Mouse (Mus musculus) urinary bladder, adult 2 months (tissue): ENCODE results near the gene Best2. TPM values are rescaled to one million over a fixed set of nuclear protein-coding genes. Genes with fewer than 3 reads are reported as not detected.

Experiments
- DNase-seq: peaks from one replicate; pipeline ENCODE4 v3.0.0; 2022; ENCODE audit warnings: low spot score
- polyA plus RNA-seq: library from polyadenylated mRNA; depleted of rRNA; stranded (reverse); fragments of >200 nt; gene quantifications from 2 replicates; pipeline ENCODE4 v1.2.3, GENCODE M21; 2012; rRNA removed

Gene Best2
- polyA plus RNA-seq, result 0.04 TPM in 1 of 2 replicates, not detected in the other

- no peak for DNase-seq
Measured at GRCm38 (mm10) chr8:85014431-85014830, at the start of gene Best2. Best2 (minus strand) TSS chr8:85014531.

- DNase-seq, result no peak
Measured at GRCm38 (mm10) chr8:85062603-85063002, 48.3 kb upstream of the Best2 start.

GRCm38 (mm10) chr8:85059879-85060616 is 45.7 kb upstream of the Best2 start, which contains the start of gene Fbxw9:
Fbxw9 (plus strand) TSS chr8:85060055.
- peak; percentile 64 for DNase-seq

DNA sequence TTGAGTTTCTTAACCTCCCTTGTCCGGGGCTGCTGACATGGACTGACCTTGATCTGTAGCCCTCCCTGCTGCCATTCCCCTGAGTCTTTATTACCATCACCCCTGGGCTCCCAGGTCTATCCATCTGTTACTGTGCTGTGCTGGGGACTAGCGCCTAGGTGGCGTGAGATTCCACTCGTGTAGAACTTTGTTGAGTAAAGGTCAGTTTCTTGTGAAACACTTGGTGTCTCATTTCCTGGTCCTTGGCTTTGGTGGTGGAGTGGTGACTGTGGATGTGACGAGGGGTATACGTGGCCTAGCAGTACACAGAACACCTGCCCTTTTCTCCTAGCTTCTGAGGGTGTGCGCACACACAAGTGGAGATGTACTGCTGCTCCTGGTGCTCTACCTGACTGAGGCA is 43.0 kb upstream of the Best2 start:
- no peak for DNase-seq

GRCm38 (mm10) chr8:85043619-85044018 is 29.3 kb upstream of the Best2 start:
- no peak for DNase-seq

DNA sequence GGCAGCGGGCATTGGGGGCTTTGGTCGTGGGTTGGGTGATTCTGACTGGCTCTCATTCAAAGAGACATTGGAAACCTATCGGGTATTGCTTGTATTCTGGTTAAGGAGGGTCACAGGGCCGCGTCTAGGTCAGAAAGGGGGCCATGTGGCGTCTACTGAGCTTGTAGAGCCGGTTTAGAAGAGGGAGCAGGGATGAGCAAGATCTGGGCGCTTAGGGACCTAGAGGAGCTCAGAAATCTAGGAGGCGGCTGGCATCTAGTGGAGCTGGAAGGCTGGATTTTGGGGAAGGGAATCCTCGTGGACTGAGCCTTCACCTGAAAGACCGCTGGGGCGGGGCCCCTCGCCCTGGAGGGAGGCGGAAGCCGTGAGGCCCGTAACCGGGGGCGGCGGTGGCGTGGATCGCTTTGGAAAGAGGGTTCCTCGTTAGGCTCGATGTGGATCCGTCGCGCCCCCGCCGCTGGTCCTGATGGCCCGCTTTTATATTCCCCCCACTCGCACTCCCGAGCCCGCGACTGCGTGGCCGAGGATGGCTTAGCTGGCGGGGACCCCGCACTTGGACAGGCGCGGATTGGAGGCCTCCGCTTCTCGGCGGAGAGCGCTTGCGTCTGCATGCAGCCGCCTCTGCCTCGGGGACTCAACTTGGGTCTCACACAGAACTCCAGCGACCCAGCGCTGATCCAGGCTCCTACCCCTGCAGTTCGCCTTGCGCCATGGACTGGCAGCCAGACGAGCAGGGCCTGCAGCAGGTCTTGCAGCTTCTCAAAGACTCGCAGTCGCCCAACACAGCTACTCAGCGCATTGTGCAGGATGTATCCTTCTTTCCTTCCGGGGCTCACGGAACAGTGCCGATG is 23.6 kb upstream of the Best2 start:
- peak; percentile 54 for DNase-seq

DNA sequence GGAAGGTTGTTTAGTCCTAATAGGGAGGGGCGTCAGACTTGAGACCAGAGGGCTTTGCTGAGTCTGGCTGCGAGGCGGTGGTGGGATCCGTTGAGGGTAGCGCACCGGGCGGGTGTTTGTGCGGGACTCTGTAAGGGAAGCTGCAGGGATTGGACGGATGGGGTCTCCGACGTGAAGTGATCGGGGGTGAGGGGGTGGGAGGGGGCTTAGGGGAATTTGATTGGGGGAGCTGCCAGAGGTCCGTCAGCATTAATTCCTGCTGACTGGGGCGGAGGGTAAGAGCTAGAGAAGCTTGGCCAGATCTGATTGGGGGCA is 23.0 kb upstream of the Best2 start:
- no peak for DNase-seq

DNA sequence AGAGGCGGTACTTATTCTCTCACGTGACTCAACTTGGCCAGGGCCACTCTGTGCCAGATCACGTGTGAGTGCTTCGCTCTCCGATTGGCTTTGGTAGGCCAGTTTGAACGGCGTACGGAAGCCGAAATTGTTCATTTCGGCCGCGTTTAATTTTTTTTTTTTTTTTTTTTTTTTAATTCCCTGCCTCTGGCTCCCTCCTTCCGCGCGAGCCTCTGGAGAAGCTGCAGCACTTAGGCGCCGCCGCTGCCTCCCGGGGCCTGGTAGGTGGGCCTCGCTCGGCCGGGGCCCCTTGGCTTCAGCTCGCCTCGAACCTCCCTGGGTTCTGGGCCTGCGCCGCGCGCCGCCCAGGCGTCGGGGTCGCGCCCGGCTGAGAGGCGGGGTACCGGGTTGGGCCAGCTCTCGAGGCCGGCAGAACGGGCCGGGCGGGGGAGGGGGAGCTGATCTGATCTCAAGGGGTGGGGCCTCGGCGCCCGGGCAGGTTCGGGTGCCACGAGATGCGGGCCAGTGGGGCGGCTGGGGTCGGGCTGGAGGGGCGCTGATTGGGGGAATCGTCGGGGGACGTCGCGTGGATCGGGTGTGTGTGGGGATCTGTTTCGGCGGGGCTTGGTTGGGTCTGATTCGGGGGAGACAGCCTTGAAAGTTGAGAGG is 22.5 kb upstream of the Best2 start, which contains the start of gene Tnpo2:
Gene Tnpo2 (plus strand): TSS at position 198 of the 648 bp plus-strand sequence.
- peak; percentile 85 for DNase-seq

- DNase-seq, result no peak
Measured at GRCm38 (mm10) chr8:85036381-85036717, 22.0 kb upstream of the Best2 start.

- DNase-seq, result no peak
Measured at GRCm38 (mm10) chr8:85035728-85036310, 21.5 kb upstream of the Best2 start.

DNA sequence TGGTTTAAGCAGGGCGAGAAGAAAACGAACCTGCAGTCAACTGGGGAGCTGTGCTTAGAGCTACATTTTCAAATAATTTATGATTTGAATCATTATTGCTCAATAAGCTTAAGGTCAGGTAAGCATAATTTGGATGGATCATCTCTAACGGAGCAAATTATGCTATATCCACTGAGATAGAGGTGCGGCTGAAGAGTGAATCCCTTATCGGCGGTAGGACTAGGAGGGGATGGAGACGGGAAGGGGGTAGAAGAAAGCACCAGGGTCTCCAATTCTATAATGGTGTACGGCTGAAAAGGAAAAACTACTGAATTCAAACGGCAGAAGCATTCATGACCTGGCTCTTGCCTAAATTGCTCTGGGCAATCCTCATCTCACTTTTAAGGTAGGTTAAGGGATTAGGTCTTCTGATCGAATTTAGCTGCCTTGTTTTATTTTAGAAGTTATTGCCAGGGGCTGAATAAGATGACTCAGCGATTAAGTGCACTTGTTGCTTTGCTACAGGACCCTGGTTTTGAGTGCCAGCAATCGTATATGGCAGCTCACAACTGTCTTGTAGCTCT is 20.9 kb upstream of the Best2 start:
- no peak for DNase-seq

GRCm38 (mm10) chr8:85034764-85035163 is 20.4 kb upstream of the Best2 start:
- no peak for DNase-seq

DNA sequence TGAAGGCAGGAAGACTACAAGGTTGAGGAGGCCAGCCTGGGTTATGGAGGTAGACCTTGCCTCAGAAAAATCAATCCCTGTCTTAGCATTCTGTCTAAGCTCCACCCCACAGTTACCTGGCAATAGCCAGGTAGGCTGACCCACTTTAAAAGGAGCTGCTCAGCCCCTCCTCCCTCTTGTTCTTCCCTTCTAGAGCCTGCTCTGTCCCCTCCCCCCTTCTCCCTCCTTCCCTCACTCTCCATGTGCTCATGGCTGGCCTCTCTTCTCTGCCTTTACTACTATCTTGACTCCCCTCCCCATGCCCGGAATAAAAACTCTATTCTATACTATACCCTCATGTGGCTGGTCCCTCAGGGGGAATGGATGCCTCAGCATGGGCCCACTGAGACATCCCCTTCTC is 19.5 kb upstream of the Best2 start:
- no peak for DNase-seq

- DNase-seq, result no peak
Measured at GRCm38 (mm10) chr8:85032622-85033311, 18.4 kb upstream of the Best2 start.

GRCm38 (mm10) chr8:85029271-85029670 is 14.9 kb upstream of the Best2 start:
- DNase-seq, result no peak

DNA sequence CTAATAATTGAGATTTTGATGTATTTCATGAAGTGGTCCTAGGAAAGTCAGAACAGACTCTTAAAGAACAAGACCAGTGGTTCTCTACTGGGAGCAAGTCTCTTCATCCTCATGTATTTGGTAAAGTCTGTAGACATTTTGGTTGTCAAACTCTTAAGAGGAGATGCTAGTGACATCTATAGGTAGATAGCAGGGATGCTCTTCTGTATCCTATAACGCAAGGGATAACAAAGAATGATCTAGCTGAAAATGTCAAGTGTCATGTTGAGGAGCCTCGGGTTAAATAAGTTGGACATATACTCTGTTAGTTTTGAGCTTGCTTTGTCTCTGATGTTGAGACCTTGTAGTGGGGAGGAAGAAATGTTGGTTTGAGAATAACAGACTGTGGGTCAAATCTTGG is 13.6 kb upstream of the Best2 start:
- no peak for DNase-seq

- no peak for DNase-seq
Measured at GRCm38 (mm10) chr8:85027516-85027855, 13.2 kb upstream of the Best2 start.

- DNase-seq, result peak; percentile 97
Measured at GRCm38 (mm10) chr8:85026670-85027515, 12.6 kb upstream of the Best2 start, which contains the start of gene Trir. Trir (plus strand) TSS chr8:85026823.

GRCm38 (mm10) chr8:85025098-85025932 is 11.0 kb upstream of the Best2 start, which contains the start of gene Asna1:
Asna1 (minus strand) TSS chr8:85025281.
- peak; percentile 64 for DNase-seq
